Mouse (Mus musculus) monocyte, adult 59 days (primary cell): ENCODE measurements around the gene Olfr1378. TPM values are rescaled to one million over a fixed set of nuclear protein-coding genes. Genes with fewer than 3 reads are reported as not detected.

ENCODE experiments used
- total RNA-seq, 2 experiments: library from RNA; stranded (reverse); gene quantifications; one replicate each; pipeline ENCODE4 v1.2.4; 2023

The Olfr1378 gene
- total RNA-seq, result not detected

GRCm38 (mm10) chr11:50966230-50966629 is at the start of gene Olfr1378:
Olfr1378 (plus strand) TSS chr11:50966530.

DNA sequence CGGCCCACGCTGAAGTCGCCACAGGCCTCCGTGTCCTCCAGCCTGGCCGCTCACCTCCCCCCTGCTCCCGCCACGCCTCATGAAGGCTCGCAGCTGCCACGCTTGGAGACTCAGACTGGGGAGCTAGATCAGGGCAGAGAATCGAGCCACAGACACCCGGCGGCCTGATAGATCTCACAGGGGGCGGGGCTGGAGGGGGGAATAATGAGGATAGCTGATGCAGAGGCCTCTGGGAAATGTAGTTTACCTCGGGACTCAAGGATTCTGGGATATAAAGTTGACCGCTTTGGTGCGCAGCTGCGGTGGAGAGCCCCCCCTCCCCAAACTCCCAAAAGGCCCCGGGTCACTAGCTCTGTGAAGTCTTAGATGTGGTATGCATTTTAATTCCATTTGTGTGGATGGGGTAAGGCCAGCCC is 34.9 kb upstream of the Olfr1378 start, which contains the start of gene Zfp354b:
TSS of gene Zfp354b (minus strand) at position 183 of the 416 bp plus-strand sequence.

DNA sequence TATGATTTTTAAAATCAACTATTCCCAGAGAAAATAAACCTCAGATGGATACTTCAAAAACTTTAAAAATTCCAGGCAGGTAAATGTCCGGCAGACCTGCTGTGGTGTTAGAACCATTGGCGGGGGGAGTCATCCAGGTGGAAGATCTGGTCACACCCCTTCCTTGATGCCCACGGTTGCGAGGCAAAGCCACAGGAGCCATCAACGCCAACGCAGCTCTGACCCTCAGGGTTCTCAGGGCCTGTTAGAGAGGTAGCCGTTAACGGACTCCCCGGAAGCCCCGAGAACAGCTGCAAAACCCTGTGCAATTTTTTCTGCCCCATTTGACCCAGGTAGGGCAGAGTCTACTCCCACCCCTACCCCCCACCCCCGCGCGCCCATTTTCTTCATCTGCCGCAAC is 22.8 kb upstream of the Olfr1378 start, which contains the start of gene 4933414I15Rik:
TSS of gene 4933414I15Rik (minus strand) at position 260 of the 400 bp plus-strand sequence.

DNA sequence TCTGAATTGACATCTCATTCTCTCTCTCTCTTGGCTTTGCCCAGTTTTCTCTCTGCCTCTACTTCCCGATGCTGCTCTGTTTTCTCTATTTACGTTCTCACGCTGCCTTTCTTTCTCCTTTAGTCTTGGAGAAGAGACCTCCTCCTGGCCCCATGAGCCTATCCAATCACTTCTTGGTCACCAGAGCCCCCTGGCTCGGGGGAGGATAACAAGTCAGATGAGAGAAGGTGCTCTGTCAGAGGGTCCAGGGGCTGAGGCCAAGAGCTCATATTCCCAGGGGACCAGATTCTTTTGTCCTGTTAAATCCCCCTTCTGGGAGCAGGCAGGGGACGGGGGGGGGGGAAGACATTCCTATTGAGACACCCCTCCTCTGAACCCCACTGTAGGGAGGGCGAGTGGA is 12.7 kb upstream of the Olfr1378 start, which contains the start of gene Prop1:
TSS of gene Prop1 (minus strand) at position 101 of the 400 bp plus-strand sequence.

DNA sequence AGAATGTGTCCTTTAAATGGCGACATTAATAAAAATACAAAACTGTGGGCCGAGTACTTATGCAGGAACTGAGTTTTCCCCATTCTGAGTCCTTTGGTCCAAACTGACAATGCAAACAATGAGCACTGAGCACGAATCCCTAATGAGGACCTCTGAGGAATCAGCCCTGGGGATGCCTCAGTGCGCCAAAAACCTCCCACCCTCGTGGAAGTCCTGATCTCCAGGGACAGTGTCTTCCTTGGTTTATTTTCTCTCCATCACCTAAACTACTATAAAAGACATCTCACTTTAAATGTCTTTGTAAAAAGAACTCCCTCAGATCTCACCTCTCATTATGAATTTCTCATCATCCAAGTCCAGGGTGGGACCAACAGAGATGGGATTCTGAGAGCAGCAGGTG is 15.3 kb downstream of the Olfr1378 start, which contains the start of gene Olfr1377:
TSS of gene Olfr1377 (plus strand) at position 301 of the 400 bp plus-strand sequence.

DNA sequence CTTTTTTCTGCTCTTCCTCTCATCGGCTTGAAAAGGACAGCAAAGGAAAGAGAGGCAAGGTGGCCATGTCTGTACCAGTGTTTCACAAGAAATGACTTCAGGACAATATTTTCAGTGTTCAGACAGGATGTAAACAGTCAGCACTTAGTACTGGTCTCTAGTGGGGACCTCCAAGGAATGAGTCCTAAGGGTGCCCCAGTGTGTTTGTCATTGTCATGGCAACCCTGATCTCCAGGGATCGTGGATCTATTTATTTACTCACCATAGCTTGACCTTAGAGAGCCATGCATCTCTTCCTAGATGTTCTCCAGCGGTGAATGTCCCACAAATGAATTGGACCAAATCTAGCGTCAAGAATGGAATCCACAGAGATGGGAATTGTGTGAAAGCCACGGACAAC is 37.0 kb downstream of the Olfr1378 start, which contains the start of gene Olfr51:
TSS of gene Olfr51 (plus strand) at position 301 of the 400 bp plus-strand sequence.

DNA sequence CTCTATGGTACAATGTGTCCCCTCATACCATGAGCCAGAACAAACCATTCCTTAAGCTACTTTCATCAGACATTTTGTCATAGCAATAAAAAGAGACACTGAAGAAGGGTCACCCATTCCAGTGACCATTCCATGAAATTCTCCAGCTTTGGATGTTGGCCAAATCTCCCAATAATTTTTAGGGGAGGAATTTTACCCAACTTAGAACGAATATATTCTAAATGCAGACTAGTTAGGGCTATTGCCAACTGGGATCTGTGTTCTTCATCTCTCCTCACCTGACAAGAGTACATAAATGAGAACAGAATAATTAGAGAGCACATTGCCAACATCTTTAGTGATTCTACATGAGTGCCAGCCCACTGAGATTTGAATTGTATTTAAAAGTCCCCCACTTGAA is 47.6 kb downstream of the Olfr1378 start, which contains the start of gene Olfr54:
TSS of gene Olfr54 (plus strand) at position 301 of the 400 bp plus-strand sequence.

Other genes with a start within 250 kb of the Olfr1378 start
- gene Zfp354c, start 138.8 kb upstream of the Olfr1378 start, total RNA-seq, result under 1 TPM; 0.50 to 0.88 TPM
- not detected for gene Zfp879, start 125.0 kb upstream of the Olfr1378 start, total RNA-seq
- gene Grm6, start 115.8 kb upstream of the Olfr1378 start, total RNA-seq, result not detected
- gene Zfp454, start 78.9 kb upstream of the Olfr1378 start, total RNA-seq, result not detected
- under 1 TPM; 0.50 to 0.52 TPM for gene Zfp2, start 50.4 kb upstream of the Olfr1378 start, total RNA-seq
- not detected for gene Zfp354b, start 34.9 kb upstream of the Olfr1378 start, total RNA-seq
- not detected for gene 4933414I15Rik, start 22.8 kb upstream of the Olfr1378 start, total RNA-seq
- not detected for gene Prop1, start 12.8 kb upstream of the Olfr1378 start, total RNA-seq
- not detected for gene Olfr1377, start 15.4 kb downstream of the Olfr1378 start, total RNA-seq
- not detected for gene Olfr51, start 37.1 kb downstream of the Olfr1378 start, total RNA-seq
- not detected for gene Olfr54, start 47.7 kb downstream of the Olfr1378 start, total RNA-seq
- gene Olfr1375, start 81.6 kb downstream of the Olfr1378 start, total RNA-seq, result not detected
- not detected for gene Zfp354a, start 92.7 kb downstream of the Olfr1378 start, total RNA-seq